Mouse (Mus musculus): ENCODE data around the gene Ccl22. TPM values are rescaled to one million over a fixed set of nuclear protein-coding genes. Genes with fewer than 3 reads are reported as not detected.

Ccl22 gene
- polyA plus RNA-seq, 1 experiment from 2014 or later, result not detected

DNA sequence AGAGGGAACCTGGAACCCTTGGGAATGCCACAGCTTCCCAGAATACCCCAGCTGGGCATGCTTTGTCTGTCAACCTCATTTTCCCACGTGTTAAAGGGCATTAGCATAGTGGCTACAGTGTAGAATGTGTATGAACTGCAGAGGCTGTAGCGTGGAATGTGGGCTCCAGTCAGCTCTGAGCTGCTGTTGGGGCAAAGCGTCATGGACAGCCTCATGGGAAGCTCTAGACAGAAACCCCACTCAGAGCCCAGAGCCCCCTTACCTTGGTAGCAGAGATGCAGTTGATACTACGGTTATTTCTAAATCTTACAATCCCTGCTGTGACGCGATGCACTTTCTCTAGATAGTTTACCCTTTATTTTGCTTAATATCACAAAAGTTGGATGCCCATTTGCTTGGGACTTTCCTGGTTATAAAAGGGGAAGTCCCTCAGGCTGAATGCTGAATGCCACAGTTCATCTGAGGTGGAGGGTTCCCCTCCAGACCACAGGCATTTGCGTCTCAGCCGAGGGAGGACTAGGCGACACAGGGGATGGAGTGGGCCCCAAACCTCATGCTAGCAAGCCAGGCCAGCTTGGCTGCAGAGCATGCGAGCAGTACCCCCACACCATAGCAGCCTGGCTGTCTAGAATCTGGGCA lies 33.6 kb downstream of the Ccl22 start:
- no peak for ATAC-seq (ENCODE audit: insufficient number of reproducible peaks, insufficient read depth, low FRiP score, low read depth)
- no peak overlapping the region for H3K4me2 ChIP-seq (ENCODE audit: low read length)
- 72% methylated on average over 10 of the region's 10 CpGs for WGBS

DNA sequence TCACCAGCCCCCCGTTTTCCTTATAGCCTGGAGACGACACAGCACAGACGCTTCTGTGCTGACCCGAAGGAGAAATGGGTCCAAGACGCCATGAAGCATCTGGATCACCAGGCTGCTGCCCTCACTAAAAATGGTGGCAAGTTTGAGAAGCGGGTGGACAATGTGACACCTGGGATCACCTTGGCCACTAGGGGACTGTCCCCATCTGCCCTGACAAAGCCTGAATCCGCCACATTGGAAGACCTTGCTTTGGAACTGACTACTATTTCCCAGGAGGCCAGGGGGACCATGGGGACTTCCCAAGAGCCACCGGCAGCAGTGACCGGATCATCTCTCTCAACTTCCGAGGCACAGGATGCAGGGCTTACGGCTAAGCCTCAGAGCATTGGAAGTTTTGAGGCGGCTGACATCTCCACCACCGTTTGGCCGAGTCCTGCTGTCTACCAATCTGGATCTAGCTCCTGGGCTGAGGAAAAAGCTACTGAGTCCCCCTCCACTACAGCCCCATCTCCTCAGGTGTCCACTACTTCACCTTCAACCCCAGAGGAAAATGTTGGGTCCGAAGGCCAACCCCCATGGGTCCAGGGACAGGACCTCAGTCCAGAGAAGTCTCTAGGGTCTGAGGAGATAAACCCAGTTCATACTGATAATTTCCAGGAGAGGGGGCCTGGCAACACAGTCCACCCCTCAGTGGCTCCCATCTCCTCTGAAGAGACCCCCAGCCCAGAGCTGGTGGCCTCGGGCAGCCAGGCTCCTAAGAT lies 34.3 kb downstream of the Ccl22 start:
- WGBS, result 93% methylated on average over 16 of the region's 16 CpGs
- no peaks in the 10 kb centered on the region for H3K36me3 ChIP-seq (ENCODE audit: control insufficient read depth, insufficient read depth, low read length)
- H3K9ac ChIP-seq (ENCODE audit: low read length), result no peak overlapping the region
- peaks cover 35 to 41% of the 10 kb centered on the region in 2 experiments for H3K4me1 ChIP-seq (ENCODE audit: control insufficient read depth in 2 of 2, insufficient read depth in 2 of 2, low read length in 2 of 2)
- no peak overlapping the region for H3K27ac ChIP-seq (replicated peaks in 1 of 2; ENCODE audit: control insufficient read depth in 1 of 2, insufficient read depth in 1 of 2, low read depth in 2 of 2, low read length in 2 of 2)
- no peaks in the 10 kb centered on the region for H3K9me3 ChIP-seq (ENCODE audit: control insufficient read depth, low read length)
- H3K4me3 ChIP-seq (ENCODE audit: control insufficient read depth in 1 of 2, insufficient read depth in 1 of 2, low read depth in 1 of 2, low read length in 2 of 2), result no peak overlapping the region
- H3K27me3 ChIP-seq (ENCODE audit: control insufficient read depth, insufficient read depth, low read length), result no peaks in the 10 kb centered on the region
- ATAC-seq (ENCODE audit: insufficient number of reproducible peaks, insufficient read depth, low FRiP score, low read depth), result no peak
- no peak overlapping the region for H3K4me2 ChIP-seq (ENCODE audit: low read length)

More for the DNA sequence above, 33.6 kb downstream of the Ccl22 start:
- Histone ChIP-seq H3K4me3 (ENCODE audit: control insufficient read depth in 1 of 2, insufficient read depth in 1 of 2, low read depth in 1 of 2, low read length in 2 of 2) (no peak overlapping the region), H3K27ac (replicated peaks in 1 of 2; ENCODE audit: control insufficient read depth in 1 of 2, insufficient read depth in 1 of 2, low read depth in 2 of 2, low read length in 2 of 2) (peak overlapping the region in 1 of 2 experiments; percentile 59; a peak in 2 of 4 replicates), H3K9ac (ENCODE audit: low read length) (no peak overlapping the region), H3K9me3 (ENCODE audit: control insufficient read depth, low read length) (no peaks in the 10 kb centered on the region), H3K4me1 (ENCODE audit: control insufficient read depth in 2 of 2, insufficient read depth in 2 of 2, low read length in 2 of 2) (peaks cover 35 to 38% of the 10 kb centered on the region in 2 experiments), H3K36me3 (ENCODE audit: control insufficient read depth, insufficient read depth, low read length) (no peaks in the 10 kb centered on the region), H3K27me3 (ENCODE audit: control insufficient read depth, insufficient read depth, low read length) (no peaks in the 10 kb centered on the region)

DNA sequence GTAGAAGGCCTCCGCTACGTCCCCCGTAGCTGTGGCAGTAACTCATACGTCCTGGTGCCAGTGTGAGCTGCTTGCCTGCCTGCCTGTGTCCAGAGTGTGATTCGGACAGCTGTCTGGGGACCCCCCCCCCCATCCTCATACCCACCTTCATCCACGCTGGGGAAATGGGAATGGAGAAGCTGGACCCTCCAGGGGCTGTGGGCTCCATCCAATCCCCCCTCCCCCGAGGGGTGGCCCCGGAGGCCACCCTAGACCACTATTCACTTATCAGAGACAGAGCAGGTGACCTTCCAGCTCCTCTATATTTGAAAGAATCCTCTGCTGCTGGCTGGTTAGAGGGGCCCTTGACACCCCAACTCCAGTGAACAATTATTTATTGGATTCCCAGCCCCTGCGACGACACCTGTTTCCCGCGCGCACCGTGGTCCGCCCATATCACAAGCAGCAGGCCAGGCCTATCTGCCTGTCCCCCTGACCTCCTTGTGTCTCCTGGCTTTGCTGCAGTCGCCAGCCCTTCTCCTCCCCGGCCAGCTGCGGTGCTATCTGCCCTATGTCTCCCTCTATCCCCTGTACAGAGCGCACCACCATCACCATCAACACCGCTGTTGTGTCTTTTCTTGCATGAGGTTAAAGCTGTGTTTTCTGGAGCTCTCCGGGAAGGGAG lies 35.2 kb downstream of the Ccl22 start:
- Histone ChIP-seq H3K9me3 (ENCODE audit: control insufficient read depth, low read length) (no peaks in the 10 kb centered on the region), H3K4me3 (ENCODE audit: control insufficient read depth in 1 of 2, insufficient read depth in 1 of 2, low read depth in 1 of 2, low read length in 2 of 2) (no peak overlapping the region), H3K4me1 (ENCODE audit: control insufficient read depth in 2 of 2, insufficient read depth in 2 of 2, low read length in 2 of 2) (peaks cover 40 to 45% of the 10 kb centered on the region in 2 experiments), H3K9ac (ENCODE audit: low read length) (no peak overlapping the region), H3K36me3 (ENCODE audit: control insufficient read depth, insufficient read depth, low read length) (no peaks in the 10 kb centered on the region), H3K4me2 (ENCODE audit: low read length) (no peak overlapping the region), H3K27ac (replicated peaks in 1 of 2; ENCODE audit: control insufficient read depth in 1 of 2, insufficient read depth in 1 of 2, low read depth in 2 of 2, low read length in 2 of 2) (no peak overlapping the region), H3K27me3 (ENCODE audit: control insufficient read depth, insufficient read depth, low read length) (no peaks in the 10 kb centered on the region)
- WGBS, result 68% methylated on average over 21 of the region's 21 CpGs
- ATAC-seq (ENCODE audit: insufficient number of reproducible peaks, insufficient read depth, low FRiP score, low read depth), result no peak

DNA sequence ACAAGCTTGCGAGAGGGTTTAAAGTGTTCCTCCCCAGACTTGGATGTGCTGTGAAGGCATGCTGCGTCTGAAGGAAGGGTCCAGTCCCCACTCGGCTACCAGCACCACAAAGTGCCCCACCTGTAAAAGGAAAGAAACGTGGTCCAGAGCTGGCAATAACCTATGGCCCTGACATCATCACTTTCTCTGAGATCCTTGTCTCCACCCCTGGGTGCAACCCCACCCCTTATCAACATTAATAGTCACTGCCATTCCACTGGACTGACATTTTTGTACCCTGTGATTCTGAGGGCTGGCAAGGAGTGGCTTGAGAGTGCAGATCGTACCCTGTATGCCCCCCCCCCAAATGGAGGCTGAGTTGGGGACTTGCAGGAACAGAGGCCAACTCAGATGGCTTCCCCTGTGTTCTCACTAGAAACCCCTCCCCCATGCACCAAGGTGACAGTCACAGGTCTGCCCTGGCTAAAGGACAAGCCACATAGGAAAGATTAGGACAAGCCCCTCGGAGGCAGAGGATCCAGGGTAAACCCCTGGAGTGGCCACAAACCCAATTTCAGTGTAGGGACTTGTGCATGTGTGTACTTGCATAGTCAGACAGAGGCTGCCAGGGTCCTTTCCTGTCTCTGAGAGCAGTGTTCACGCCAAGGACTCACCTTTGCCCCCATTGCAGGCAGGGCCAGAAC lies 35.9 kb downstream of the Ccl22 start:
- ATAC-seq (ENCODE audit: insufficient number of reproducible peaks, insufficient read depth, low FRiP score, low read depth), result no peak
- no peak overlapping the region for H3K4me3 ChIP-seq (ENCODE audit: control insufficient read depth in 1 of 2, insufficient read depth in 1 of 2, low read depth in 1 of 2, low read length in 2 of 2)
- H3K27ac ChIP-seq (replicated peaks in 1 of 2; ENCODE audit: control insufficient read depth in 1 of 2, insufficient read depth in 1 of 2, low read depth in 2 of 2, low read length in 2 of 2), result no peak overlapping the region
- H3K4me1 ChIP-seq (ENCODE audit: control insufficient read depth in 2 of 2, insufficient read depth in 2 of 2, low read length in 2 of 2), result peaks cover 41 to 45% of the 10 kb centered on the region in 2 experiments
- WGBS, result 53% methylated on average over 7 of the region's 7 CpGs
- H3K4me2 ChIP-seq (ENCODE audit: low read length), result peak overlapping the region; percentile 37
- H3K36me3 ChIP-seq (ENCODE audit: control insufficient read depth, insufficient read depth, low read length), result no peaks in the 10 kb centered on the region
- no peak overlapping the region for H3K9ac ChIP-seq (ENCODE audit: low read length)
- H3K27me3 ChIP-seq (ENCODE audit: control insufficient read depth, insufficient read depth, low read length), result no peaks in the 10 kb centered on the region
- H3K9me3 ChIP-seq (ENCODE audit: control insufficient read depth, low read length), result no peaks in the 10 kb centered on the region

DNA sequence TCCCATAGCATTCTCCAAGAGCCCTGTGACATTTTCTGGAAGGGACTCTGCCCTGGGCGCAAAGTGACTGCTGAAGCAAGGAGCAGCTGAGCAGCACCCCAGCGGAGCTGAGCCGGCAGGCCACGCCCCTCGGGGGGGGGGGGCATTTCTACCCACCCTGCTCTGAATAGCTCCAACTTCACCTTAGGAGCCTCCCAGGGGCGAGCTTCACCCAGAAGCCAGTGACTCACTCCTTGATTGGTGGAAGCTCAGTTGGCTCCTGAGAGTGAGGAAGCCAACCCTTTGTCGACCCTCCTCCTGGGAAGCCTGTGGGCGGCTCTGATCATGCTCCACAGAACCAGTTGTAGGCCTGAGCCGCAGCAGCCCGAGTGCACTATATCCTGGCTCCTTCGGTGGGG lies 36.4 kb downstream of the Ccl22 start:
- WGBS, result 6% methylated on average over 11 of the region's 11 CpGs
- H3K9ac ChIP-seq (ENCODE audit: low read length), result no peak overlapping the region
- peak overlapping the region; percentile 37 for H3K4me2 ChIP-seq (ENCODE audit: low read length)
- no peaks in the 10 kb centered on the region for H3K36me3 ChIP-seq (ENCODE audit: control insufficient read depth, insufficient read depth, low read length)
- no peak overlapping the region for H3K4me3 ChIP-seq (ENCODE audit: control insufficient read depth in 1 of 2, insufficient read depth in 1 of 2, low read depth in 1 of 2, low read length in 2 of 2)
- no peaks in the 10 kb centered on the region for H3K9me3 ChIP-seq (ENCODE audit: control insufficient read depth, low read length)
- no peak overlapping the region for H3K27ac ChIP-seq (replicated peaks in 1 of 2; ENCODE audit: control insufficient read depth in 1 of 2, insufficient read depth in 1 of 2, low read depth in 2 of 2, low read length in 2 of 2)
- H3K27me3 ChIP-seq (ENCODE audit: control insufficient read depth, insufficient read depth, low read length), result no peaks in the 10 kb centered on the region
- ATAC-seq (ENCODE audit: insufficient number of reproducible peaks, insufficient read depth, low FRiP score, low read depth), result 0 out of 2 replicates have a peak, but pooled peaks have one; percentile 20
- H3K4me1 ChIP-seq (ENCODE audit: control insufficient read depth in 2 of 2, insufficient read depth in 2 of 2, low read length in 2 of 2), result peaks cover 41 to 45% of the 10 kb centered on the region in 2 experiments

DNA sequence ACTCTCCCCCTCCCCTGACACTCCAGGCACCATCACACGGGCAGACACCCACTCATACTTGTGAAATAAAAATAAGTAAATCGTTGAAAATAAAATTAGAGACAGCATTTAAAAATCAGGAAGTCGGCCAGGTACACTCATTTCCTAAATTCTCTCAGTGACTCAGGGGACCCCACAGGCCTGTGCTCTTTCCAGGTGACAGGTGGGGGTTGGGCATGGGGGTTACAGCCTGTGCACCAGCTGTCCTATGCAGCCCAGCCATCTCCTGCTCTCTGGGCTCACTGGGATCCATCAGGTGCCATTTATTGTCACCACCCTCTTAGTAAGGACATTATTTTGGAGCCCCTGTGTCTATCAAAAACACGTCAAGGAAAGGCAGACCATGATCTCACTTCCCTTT lies 38.5 kb downstream of the Ccl22 start:
- Histone ChIP-seq H3K4me2 (ENCODE audit: low read length) (no peak overlapping the region), H3K4me1 (ENCODE audit: control insufficient read depth in 2 of 2, insufficient read depth in 2 of 2, low read length in 2 of 2) (peaks cover 24 to 35% of the 10 kb centered on the region in 2 experiments)

DNA sequence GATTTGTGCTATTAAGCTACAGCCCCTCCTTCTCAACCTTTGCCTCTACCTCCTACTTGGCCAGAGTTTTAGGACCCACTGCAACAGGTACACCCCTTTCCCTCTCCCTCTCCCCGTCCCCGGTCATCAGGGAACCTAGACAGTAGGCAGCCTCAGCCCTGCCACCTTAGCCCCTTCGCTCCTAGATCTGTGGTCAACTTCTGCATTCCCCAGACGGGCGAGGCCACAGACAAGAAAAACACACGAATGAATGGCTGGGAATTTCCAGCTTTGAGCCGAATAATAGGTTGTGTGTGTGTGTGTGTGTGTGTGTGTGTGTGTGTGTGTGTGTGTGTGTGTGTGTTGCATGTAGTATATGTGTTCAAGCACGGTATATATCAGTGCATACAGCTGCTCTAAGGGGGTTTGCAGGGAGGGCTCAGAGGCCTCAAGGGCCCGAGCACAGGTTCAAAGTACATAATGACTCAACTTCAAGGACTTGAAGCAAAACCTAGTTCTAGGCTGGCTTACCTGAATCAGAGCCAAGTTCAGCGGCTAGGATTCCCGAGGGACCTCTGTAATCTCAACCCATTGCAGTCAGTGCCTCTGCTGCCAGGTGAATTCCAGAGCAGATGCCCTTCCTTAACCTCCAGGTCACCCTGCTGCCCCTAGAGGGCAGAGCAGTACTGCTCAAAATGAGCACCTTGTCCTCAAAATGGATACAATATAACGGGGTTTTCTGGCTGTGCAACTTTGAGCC lies 40.0 kb downstream of the Ccl22 start:
- no peaks in the 10 kb centered on the region for H3K9me3 ChIP-seq (ENCODE audit: control insufficient read depth, low read length)
- H3K4me3 ChIP-seq (ENCODE audit: control insufficient read depth in 1 of 2, insufficient read depth in 1 of 2, low read depth in 1 of 2, low read length in 2 of 2), result no peak overlapping the region
- no peaks in the 10 kb centered on the region for H3K27me3 ChIP-seq (ENCODE audit: control insufficient read depth, insufficient read depth, low read length)
- no peak overlapping the region; a peak in 1 of 4 replicates for H3K27ac ChIP-seq (replicated peaks in 1 of 2; ENCODE audit: control insufficient read depth in 1 of 2, insufficient read depth in 1 of 2, low read depth in 2 of 2, low read length in 2 of 2)
- ATAC-seq (ENCODE audit: insufficient number of reproducible peaks, insufficient read depth, low FRiP score, low read depth), result no peak
- WGBS, result 56% methylated on average over 12 of the region's 12 CpGs
- no peak overlapping the region for H3K9ac ChIP-seq (ENCODE audit: low read length)
- H3K36me3 ChIP-seq (ENCODE audit: control insufficient read depth, insufficient read depth, low read length), result no peaks in the 10 kb centered on the region
- peaks cover 20 to 28% of the 10 kb centered on the region in 2 experiments for H3K4me1 ChIP-seq (ENCODE audit: control insufficient read depth in 2 of 2, insufficient read depth in 2 of 2, low read length in 2 of 2)
- H3K4me2 ChIP-seq (ENCODE audit: low read length), result no peak overlapping the region

More for the DNA sequence above, 38.5 kb downstream of the Ccl22 start:
- no peaks in the 10 kb centered on the region for H3K27me3 ChIP-seq (ENCODE audit: control insufficient read depth, insufficient read depth, low read length)
- H3K36me3 ChIP-seq (ENCODE audit: control insufficient read depth, insufficient read depth, low read length), result no peaks in the 10 kb centered on the region
- 51% methylated on average over 4 of the region's 4 CpGs for WGBS
- H3K9me3 ChIP-seq (ENCODE audit: control insufficient read depth, low read length), result no peaks in the 10 kb centered on the region
- no peak overlapping the region for H3K4me3 ChIP-seq (ENCODE audit: control insufficient read depth in 1 of 2, insufficient read depth in 1 of 2, low read depth in 1 of 2, low read length in 2 of 2)
- H3K9ac ChIP-seq (ENCODE audit: low read length), result no peak overlapping the region
- ATAC-seq (ENCODE audit: insufficient number of reproducible peaks, insufficient read depth, low FRiP score, low read depth), result no peak
- no peak overlapping the region for H3K27ac ChIP-seq (replicated peaks in 1 of 2; ENCODE audit: control insufficient read depth in 1 of 2, insufficient read depth in 1 of 2, low read depth in 2 of 2, low read length in 2 of 2)
